Comparison of ENCODE assay signal across 8 mouse cellular contexts in the genomic region with DNA sequence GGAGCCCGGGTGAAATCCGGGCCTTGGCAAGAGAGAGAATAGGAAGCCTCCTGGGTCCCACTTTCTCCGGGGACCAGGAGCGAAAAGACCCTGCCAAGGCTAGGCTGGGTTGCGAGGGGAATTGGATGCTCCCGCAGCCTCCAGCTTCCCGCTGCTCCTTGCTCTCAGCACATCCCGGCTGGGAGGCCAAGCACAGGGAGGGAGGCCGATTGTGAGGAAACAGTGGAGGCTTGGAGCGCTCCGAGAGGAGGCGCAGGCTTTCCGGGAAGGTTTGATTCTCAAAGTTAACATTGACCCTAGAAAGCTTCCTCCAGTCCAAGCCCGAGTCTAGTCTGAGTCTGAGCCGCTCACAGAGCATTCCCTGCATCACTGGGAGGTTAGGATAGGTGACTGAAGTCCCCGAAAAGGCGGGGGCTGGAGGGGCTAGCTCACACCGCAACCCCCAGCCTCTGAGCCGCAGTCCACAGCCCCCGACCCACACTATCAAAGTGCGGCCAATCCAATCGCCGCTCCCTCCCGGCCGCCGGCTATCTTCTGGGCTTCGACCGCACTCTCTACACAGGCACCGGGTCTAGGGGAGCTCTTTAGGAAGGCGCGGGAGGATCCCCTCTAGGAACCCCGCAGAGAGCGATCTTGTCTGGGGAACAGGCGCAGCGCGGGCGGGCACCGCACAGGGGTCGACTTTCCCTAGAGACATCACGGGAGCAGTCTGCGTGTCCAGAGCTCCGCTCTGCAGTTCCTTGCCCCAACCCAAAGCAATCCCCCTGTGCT. TPM values are rescaled to one million over a fixed set of nuclear protein-coding genes. Genes with fewer than 3 reads are reported as not detected.
DNase-seq lines count a peak whose midpoint lies in the region; ATAC-seq and TF ChIP-seq lines count a peak whose summit lies in the region.

No protein-coding gene starts in this region.

- no peak for TF ChIP-seq POLR2A in small intestine, adult 2 months (IDR thresholded peaks at IDR 0.05; ENCODE audit: low read depth, low read length)

- H3K27ac ChIP-seq in forebrain, embryonic 14.5 days (ENCODE audit: low read depth, low read length) = peak overlapping the region; percentile 79
- H3K27ac ChIP-seq in small intestine, adult 2 months (ENCODE audit: insufficient read depth, low read depth, low read length) = peak overlapping the region; percentile 46

- under 1% methylated on average over 42 of the region's 42 CpGs for WGBS in forebrain, embryonic 14.5 days
- WGBS in small intestine, adult 2 months = 3% methylated on average over 42 of the region's 42 CpGs

- peak; percentile 68 for DNase-seq in adrenal gland, adult 2 months
- peak; percentile 71 for DNase-seq in forebrain, embryonic 14.5 days (ENCODE audit: low spot score)
- peak; percentile 48 for DNase-seq in heart, postnatal 4 days
- DNase-seq in left cerebral cortex, postnatal 25 days (ENCODE audit: low spot score in 2 of 2) = peak; percentile 54 to 56
- DNase-seq in mesoderm, embryonic 11.5 days (ENCODE audit: low read depth, low spot score) = peak; percentile 45
- DNase-seq in thymus, postnatal 36 days = no peak

- intact Hi-C loops in left cerebral cortex, postnatal 25 days (cut with DNase I) = loop anchor here (2.0 to 10.0 kb wide), 7 partner anchors 269 to 1847 kb away; no protein-coding TSS in a partner anchor

- ATAC-seq in forebrain, embryonic 14.5 days = peak; percentile 51

- H3K36me3 ChIP-seq in E14TG2a.4 (ENCODE audit: insufficient read depth, low read length) = no peaks in the 10 kb centered on the region
- H3K36me3 ChIP-seq in forebrain, embryonic 14.5 days (ENCODE audit: control insufficient read depth, insufficient read depth, low read length) = no peaks in the 10 kb centered on the region
- H3K36me3 ChIP-seq in small intestine, adult 2 months (ENCODE audit: control insufficient read depth, insufficient read depth, low read length) = no peaks in the 10 kb centered on the region

- H3K4me1 ChIP-seq in E14TG2a.4 (replicated peaks; ENCODE audit: low read depth, low read length) = peaks cover 30% of the 10 kb centered on the region
- H3K4me1 ChIP-seq in forebrain, embryonic 14.5 days (ENCODE audit: control insufficient read depth, insufficient read depth, low read length) = 0 out of 2 replicates have a peak, but pooled peaks cover 6% of the 10 kb centered on the region
- H3K4me1 ChIP-seq in small intestine, adult 2 months (ENCODE audit: control insufficient read depth, insufficient read depth, insufficient read length, low read length) = no peaks in the 10 kb centered on the region

- TF ChIP-seq CTCF in E14TG2a.4 (conservative IDR thresholded peaks at IDR 0.05; ENCODE audit: low read length) = no peak
- no peak for TF ChIP-seq CTCF in small intestine, adult 2 months (IDR thresholded peaks at IDR 0.05; ENCODE audit: extremely low read depth, insufficient read length, insufficient replicate concordance, low read depth, low read length)

- H3K27me3 ChIP-seq in E14TG2a.4 (ENCODE audit: insufficient read depth, low read length) = peaks cover 78% of the 10 kb centered on the region
- peaks cover 3% of the 10 kb centered on the region; the same call in 1 of the 2 replicates for H3K27me3 ChIP-seq in forebrain, embryonic 14.5 days (replicated peaks; ENCODE audit: control insufficient read depth, insufficient read depth, low read length)
- peaks cover 20% of the 10 kb centered on the region for H3K27me3 ChIP-seq in small intestine, adult 2 months (ENCODE audit: control insufficient read depth, insufficient read depth, low read length)

- peak overlapping the region; percentile 84 for H3K9ac ChIP-seq in forebrain, embryonic 14.5 days (ENCODE audit: low read length)

- peak overlapping the region; percentile 92 for H3K4me2 ChIP-seq in forebrain, embryonic 14.5 days (ENCODE audit: low read length)

- peak overlapping the region; percentile 72 for H3K4me3 ChIP-seq in E14TG2a.4 (replicated peaks; ENCODE audit: low read length)
- H3K4me3 ChIP-seq in forebrain, embryonic 14.5 days (ENCODE audit: low read depth, low read length) = peak overlapping the region; percentile 71
- H3K4me3 ChIP-seq in small intestine, adult 2 months (ENCODE audit: low read depth, low read length) = peak overlapping the region; percentile 64

- H3K9me3 ChIP-seq in E14TG2a.4 (ENCODE audit: low read length) = no peaks in the 10 kb centered on the region
- no peaks in the 10 kb centered on the region for H3K9me3 ChIP-seq in forebrain, embryonic 14.5 days (replicated peaks; ENCODE audit: control insufficient read depth, low read length)

RNA-seq across cellular contexts. Expression of gene Cdh11, which starts 1.4 kb away (rescaled TPM):
- 10 to 100 TPM; 12.4 to 20.3 TPM for total RNA-seq in adrenal gland, adult 2 months (2021)
- 3.5 and 3.8 TPM in 2 replicates for polyA plus RNA-seq in adrenal gland, adult 2 months (2012; rRNA removed)
- 33.6 and 44.7 TPM in 2 replicates for polyA plus RNA-seq in forebrain, embryonic 14.5 days (2014; fragmentation: Nextera tagmentation; extraction: Ambion mirVana)
- 10 to 100 TPM; 46.4 to 58.5 TPM for total RNA-seq in heart, postnatal 4 days (2021)
- total RNA-seq in left cerebral cortex, postnatal 25 days (2021) = 10 to 100 TPM; 55.7 to 57.3 TPM
- 1.6 and 4.1 TPM in 2 replicates for polyA plus RNA-seq in small intestine, adult 2 months (2012; rRNA removed)

Comparison
In these comparisons a context has a peak if more than half of its experiments do, and no peak if none do; other contexts are left out.
1. DNase-seq: peak in adrenal gland, adult 2 months (single experiment), forebrain, embryonic 14.5 days (single experiment), heart, postnatal 4 days (single experiment), left cerebral cortex, postnatal 25 days (2 of 2) and mesoderm, embryonic 11.5 days (single experiment); none in thymus, postnatal 36 days (0 of 2).
2. Peak in every context shown above with its lines, with median percentiles within 50 percentile points of each other: H3K4me3 ChIP-seq.